Mouse (Mus musculus): ENCODE results near the gene Hist1h2be. TPM values are rescaled to one million over a fixed set of nuclear protein-coding genes. Genes with fewer than 3 reads are reported as not detected.
"Not testable (repeated sequence)": the region's sequence is repeated elsewhere in the genome, so short reads cannot be mapped to it uniquely, and the experiment has no call there.

Hist1h2be gene
- 1.9 and 2.0 TPM in 2 replicates for polyA plus RNA-seq (2015; fragmentation: Nextera tagmentation; extraction: Ambion mirVana)

- peak within 1 kb of the TSS; percentile 94 for H3K27ac ChIP-seq (ENCODE audit: low read length)
- under 1% methylated on average over 27 of the region's 27 CpGs for WGBS
- H3K4me2 ChIP-seq (ENCODE audit: low read depth, low read length) = peak within 1 kb of the TSS; percentile 94
- peak within 1 kb of the TSS; percentile 67 for H3K4me3 ChIP-seq (ENCODE audit: low read length)
- peak; percentile 84 for ATAC-seq (replicated peaks; ENCODE audit: extremely low read depth, insufficient read depth, low FRiP score)
- peak within 1 kb of the TSS; percentile 86 for H3K9ac ChIP-seq (ENCODE audit: low read length)
- no peaks in the 10 kb centered on the region for H3K36me3 ChIP-seq (ENCODE audit: control insufficient read depth, insufficient read depth)
- peaks cover 4% of the 10 kb centered on the region for H3K4me1 ChIP-seq (ENCODE audit: control insufficient read depth, insufficient read depth, low read length)
- H3K9me3 ChIP-seq (replicated peaks; ENCODE audit: control insufficient read depth, low read length) = no peaks in the 10 kb centered on the region
- H3K27me3 ChIP-seq (ENCODE audit: control insufficient read depth, insufficient read depth, low read length) = no peaks in the 10 kb centered on the region
Measured at GRCm38 (mm10) chr13:23620733-23621531, at the start of gene Hist1h2be. Hist1h2be (minus strand) TSS chr13:23621124.

GRCm38 (mm10) chr13:23662536-23662935 is 41.6 kb upstream of the Hist1h2be start:
- Histone ChIP-seq H3K4me2 (ENCODE audit: low read depth, low read length) (no peak overlapping the region), H3K27ac (ENCODE audit: low read length) (no peak overlapping the region)

GRCm38 (mm10) chr13:23659636-23660366 is 38.9 kb upstream of the Hist1h2be start:
- 57% methylated on average over 6 of the region's 6 CpGs for WGBS
- H3K4me2 ChIP-seq (ENCODE audit: low read depth, low read length) = no peak overlapping the region
- H3K27ac ChIP-seq (ENCODE audit: low read length) = no peak overlapping the region
- no peaks in the 10 kb centered on the region for H3K27me3 ChIP-seq (ENCODE audit: control insufficient read depth, insufficient read depth, low read length)
- H3K9ac ChIP-seq (ENCODE audit: low read length) = no peak overlapping the region
- H3K4me1 ChIP-seq (ENCODE audit: control insufficient read depth, insufficient read depth, low read length) = peaks cover 2% of the 10 kb centered on the region
- H3K36me3 ChIP-seq (ENCODE audit: control insufficient read depth, insufficient read depth) = no peaks in the 10 kb centered on the region
- H3K4me3 ChIP-seq (ENCODE audit: low read length) = no peak overlapping the region
- no peaks in the 10 kb centered on the region for H3K9me3 ChIP-seq (replicated peaks; ENCODE audit: control insufficient read depth, low read length)
- ATAC-seq (replicated peaks; ENCODE audit: extremely low read depth, insufficient read depth, low FRiP score) = no peak

More at GRCm38 (mm10) chr13:23662536-23662935, 41.6 kb upstream of the Hist1h2be start:
- H3K4me3 ChIP-seq (ENCODE audit: low read length) = no peak overlapping the region
- no peak for ATAC-seq (replicated peaks; ENCODE audit: extremely low read depth, insufficient read depth, low FRiP score)
- WGBS = 51% methylated on average over 3 of the region's 3 CpGs
- H3K9me3 ChIP-seq (replicated peaks; ENCODE audit: control insufficient read depth, low read length) = no peaks in the 10 kb centered on the region
- no peak overlapping the region for H3K9ac ChIP-seq (ENCODE audit: low read length)
- no peaks in the 10 kb centered on the region for H3K27me3 ChIP-seq (ENCODE audit: control insufficient read depth, insufficient read depth, low read length)
- peaks cover 2% of the 10 kb centered on the region for H3K4me1 ChIP-seq (ENCODE audit: control insufficient read depth, insufficient read depth, low read length)
- H3K36me3 ChIP-seq (ENCODE audit: control insufficient read depth, insufficient read depth) = no peaks in the 10 kb centered on the region

- Histone ChIP-seq H3K4me2 (ENCODE audit: low read depth, low read length) (no peak overlapping the region), H3K36me3 (ENCODE audit: control insufficient read depth, insufficient read depth) (no peaks in the 10 kb centered on the region), H3K9ac (ENCODE audit: low read length) (no peak overlapping the region), H3K27me3 (ENCODE audit: control insufficient read depth, insufficient read depth, low read length) (no peaks in the 10 kb centered on the region), H3K4me1 (ENCODE audit: control insufficient read depth, insufficient read depth, low read length) (no peaks in the 10 kb centered on the region), H3K9me3 (replicated peaks; ENCODE audit: control insufficient read depth, low read length) (no peaks in the 10 kb centered on the region), H3K4me3 (ENCODE audit: low read length) (no peak overlapping the region), H3K27ac (ENCODE audit: low read length) (no peak overlapping the region)
- no peak for ATAC-seq (replicated peaks; ENCODE audit: extremely low read depth, insufficient read depth, low FRiP score)
- WGBS = 15% methylated on average over 1 of the region's 1 CpGs
Measured at GRCm38 (mm10) chr13:23630653-23631052, 9.7 kb upstream of the Hist1h2be start.

- Histone ChIP-seq H3K4me2 (ENCODE audit: low read depth, low read length) (peak overlapping the region; percentile 94), H3K27ac (ENCODE audit: low read length) (peak overlapping the region; percentile 47; the same call in 1 of the 2 replicates), H3K9me3 (replicated peaks; ENCODE audit: control insufficient read depth, low read length) (no peaks in the 10 kb centered on the region), H3K27me3 (ENCODE audit: control insufficient read depth, insufficient read depth, low read length) (no peaks in the 10 kb centered on the region), H3K4me3 (ENCODE audit: low read length) (peak overlapping the region; percentile 67), H3K36me3 (ENCODE audit: control insufficient read depth, insufficient read depth) (no peaks in the 10 kb centered on the region), H3K4me1 (ENCODE audit: control insufficient read depth, insufficient read depth, low read length) (peaks cover 4% of the 10 kb centered on the region), H3K9ac (ENCODE audit: low read length) (peak overlapping the region; percentile 64)
- no peak for ATAC-seq (replicated peaks; ENCODE audit: extremely low read depth, insufficient read depth, low FRiP score)
- 26% methylated on average over 7 of the region's 7 CpGs for WGBS
Measured at GRCm38 (mm10) chr13:23622861-23623450, 2.0 kb upstream of the Hist1h2be start.

- not testable (repeated sequence) for H3K36me3 ChIP-seq (ENCODE audit: control insufficient read depth, insufficient read depth); H3K4me1 ChIP-seq (ENCODE audit: control insufficient read depth, insufficient read depth, low read length); H3K9me3 ChIP-seq (replicated peaks; ENCODE audit: control insufficient read depth, low read length); H3K27me3 ChIP-seq (ENCODE audit: control insufficient read depth, insufficient read depth, low read length)
- ATAC-seq (replicated peaks; ENCODE audit: extremely low read depth, insufficient read depth, low FRiP score) = peak; percentile 91
- Histone ChIP-seq H3K9ac (ENCODE audit: low read length) (peak within 1 kb of the TSS; percentile 86), H3K4me2 (ENCODE audit: low read depth, low read length) (peak within 1 kb of the TSS; percentile 94), H3K4me3 (ENCODE audit: low read length) (peak within 1 kb of the TSS; percentile 67), H3K27ac (ENCODE audit: low read length) (peak within 1 kb of the TSS; percentile 94)
- WGBS = under 1% methylated on average over 48 of the region's 53 CpGs
Measured at GRCm38 (mm10) chr13:23622175-23622671, 1.3 kb upstream of the Hist1h2be start, which contains the start of gene Hist1h1e. Hist1h1e (minus strand) TSS chr13:23622558.

GRCm38 (mm10) chr13:23621532-23622174 is 729 bp upstream of the Hist1h2be start:
- peak overlapping the region; percentile 94 for H3K27ac ChIP-seq (ENCODE audit: low read length)
- no peaks in the 10 kb centered on the region for H3K36me3 ChIP-seq (ENCODE audit: control insufficient read depth, insufficient read depth)
- H3K27me3 ChIP-seq (ENCODE audit: control insufficient read depth, insufficient read depth, low read length) = no peaks in the 10 kb centered on the region
- WGBS = 0% methylated on average over 18 of the region's 18 CpGs
- peak overlapping the region; percentile 67 for H3K4me3 ChIP-seq (ENCODE audit: low read length)
- H3K4me1 ChIP-seq (ENCODE audit: control insufficient read depth, insufficient read depth, low read length) = peaks cover 4% of the 10 kb centered on the region
- H3K9ac ChIP-seq (ENCODE audit: low read length) = peak overlapping the region; percentile 86
- peak; percentile 86 for ATAC-seq (replicated peaks; ENCODE audit: extremely low read depth, insufficient read depth, low FRiP score)
- H3K4me2 ChIP-seq (ENCODE audit: low read depth, low read length) = peak overlapping the region; percentile 94
- no peaks in the 10 kb centered on the region for H3K9me3 ChIP-seq (replicated peaks; ENCODE audit: control insufficient read depth, low read length)

GRCm38 (mm10) chr13:23620056-23620732 is 730 bp downstream of the Hist1h2be start:
- ATAC-seq (replicated peaks; ENCODE audit: extremely low read depth, insufficient read depth, low FRiP score) = no peak
- 48% methylated on average over 12 of the region's 12 CpGs for WGBS
- Histone ChIP-seq H3K4me1 (ENCODE audit: control insufficient read depth, insufficient read depth, low read length) (peaks cover 4% of the 10 kb centered on the region), H3K9me3 (replicated peaks; ENCODE audit: control insufficient read depth, low read length) (no peaks in the 10 kb centered on the region), H3K27me3 (ENCODE audit: control insufficient read depth, insufficient read depth, low read length) (no peaks in the 10 kb centered on the region), H3K36me3 (ENCODE audit: control insufficient read depth, insufficient read depth) (no peaks in the 10 kb centered on the region), H3K27ac (ENCODE audit: low read length) (peak overlapping the region; percentile 94), H3K4me2 (ENCODE audit: low read depth, low read length) (peak overlapping the region; percentile 94), H3K4me3 (ENCODE audit: low read length) (peak overlapping the region; percentile 67), H3K9ac (ENCODE audit: low read length) (peak overlapping the region; percentile 86)
